ENCODE assay signal across 10 mouse cellular contexts in genomic region chr7:75640074-75640473, GRCm38 (mm10).
A peak's percentile ranks its signal among the peaks of the same experiment; 100 is the strongest.
DNase-seq lines count a peak whose midpoint lies in the region; ATAC-seq and TF ChIP-seq lines count a peak whose summit lies in the region.
"Had no signal": no experiment of that assay in that cellular context is flagged by ENCODE, and none has a peak within 500 bp of the region (broad histone marks: within the 10 kb centered on the region; RNA-seq: fewer than 3 reads in every experiment).

No protein-coding gene starts in this region.

- peak; percentile 73 for DNase-seq in gastrocnemius, adult 18-20 months (ENCODE audit: low spot score)
- no peak for DNase-seq in gastrocnemius, postnatal 10 days
- no peak for DNase-seq in layer of hippocampus, adult 2 months (ENCODE audit: low spot score in 2 of 2)
- no peak for DNase-seq in layer of hippocampus, adult 9-10 months (ENCODE audit: low spot score)
- DNase-seq in limb, embryonic 10.5 days (ENCODE audit: low spot score), result no peak
- no peak for DNase-seq in testis, postnatal 10 days (ENCODE audit: low spot score)

- no peaks in the 10 kb centered on the region for H3K9me3 ChIP-seq in embryonic facial prominence, embryonic 13.5 days
- H3K9me3 ChIP-seq in limb, embryonic 10.5 days (replicated peaks), result no peaks in the 10 kb centered on the region
- H3K9me3 ChIP-seq: liver, embryonic 15.5 days had no signal

- TF ChIP-seq CTCF in layer of hippocampus, adult 2 months (conservative IDR thresholded peaks at IDR 0.05), result no peak

- no peaks in the 10 kb centered on the region for H3K36me3 ChIP-seq in embryonic facial prominence, embryonic 13.5 days
- H3K36me3 ChIP-seq in limb, embryonic 10.5 days, result no peaks in the 10 kb centered on the region

- H3K4me1 ChIP-seq in embryonic facial prominence, embryonic 13.5 days, result peaks cover 41% of the 10 kb centered on the region
- H3K4me1 ChIP-seq in limb, embryonic 10.5 days, result peaks cover 52% of the 10 kb centered on the region

- H3K27me3 ChIP-seq in embryonic facial prominence, embryonic 13.5 days, result no peaks in the 10 kb centered on the region
- H3K27me3 ChIP-seq in limb, embryonic 10.5 days (ENCODE audit: low read depth, poor library complexity, severe bottlenecking), result no peaks in the 10 kb centered on the region
- H3K27me3 ChIP-seq: liver, embryonic 15.5 days had no signal

- H3K9ac ChIP-seq in embryonic facial prominence, embryonic 13.5 days, result no peak overlapping the region
- H3K9ac ChIP-seq: liver, embryonic 15.5 days had no signal

- H3K4me3 ChIP-seq in layer of hippocampus, adult 2 months, result no peak overlapping the region
- no peak overlapping the region for H3K4me3 ChIP-seq in embryonic facial prominence, embryonic 13.5 days
- H3K4me3 ChIP-seq in limb, embryonic 10.5 days, result no peak overlapping the region
- H3K4me3 ChIP-seq: liver, embryonic 15.5 days had no signal

- ATAC-seq in embryonic facial prominence, embryonic 13.5 days (ENCODE audit: insufficient number of reproducible peaks, insufficient read depth, low FRiP score, low TSS enrichment, low read depth), result peak; percentile 45; the same call in 1 of the 2 replicates
- ATAC-seq in monocyte, adult 5-6 weeks (replicated peaks; ENCODE audit: insufficient number of reproducible peaks, low FRiP score, low TSS enrichment, poor library complexity, severe bottlenecking), result no peak
- ATAC-seq: hindbrain, postnatal 0 days had no signal

- peak overlapping the region; percentile 78 for H3K27ac ChIP-seq in layer of hippocampus, adult 2 months
- H3K27ac ChIP-seq in embryonic facial prominence, embryonic 13.5 days, result peak overlapping the region; percentile 97
- peak overlapping the region; percentile 42; the same call in 1 of the 2 replicates for H3K27ac ChIP-seq in limb, embryonic 10.5 days
- H3K27ac ChIP-seq: hindbrain, postnatal 0 days; liver, embryonic 15.5 days had no signal

- peak overlapping the region; percentile 34 for H3K4me2 ChIP-seq in embryonic facial prominence, embryonic 13.5 days
- H3K4me2 ChIP-seq: liver, embryonic 15.5 days had no signal

Comparison
In these comparisons a context has a peak if more than half of its experiments do, and no peak if none do; other contexts are left out.
1. H3K27ac ChIP-seq: peak in every context shown above with its lines; median percentile 97 in embryonic facial prominence, embryonic 13.5 days; 78 in layer of hippocampus, adult 2 months; 42 in limb, embryonic 10.5 days.